Mouse (Mus musculus): ENCODE measurements around the gene Unc13c. TPM values are rescaled to one million over a fixed set of nuclear protein-coding genes. Genes with fewer than 3 reads are reported as not detected.

Unc13c gene
- polyA plus RNA-seq, 1 experiment from 2014 or later, result 2.6 TPM

DNA sequence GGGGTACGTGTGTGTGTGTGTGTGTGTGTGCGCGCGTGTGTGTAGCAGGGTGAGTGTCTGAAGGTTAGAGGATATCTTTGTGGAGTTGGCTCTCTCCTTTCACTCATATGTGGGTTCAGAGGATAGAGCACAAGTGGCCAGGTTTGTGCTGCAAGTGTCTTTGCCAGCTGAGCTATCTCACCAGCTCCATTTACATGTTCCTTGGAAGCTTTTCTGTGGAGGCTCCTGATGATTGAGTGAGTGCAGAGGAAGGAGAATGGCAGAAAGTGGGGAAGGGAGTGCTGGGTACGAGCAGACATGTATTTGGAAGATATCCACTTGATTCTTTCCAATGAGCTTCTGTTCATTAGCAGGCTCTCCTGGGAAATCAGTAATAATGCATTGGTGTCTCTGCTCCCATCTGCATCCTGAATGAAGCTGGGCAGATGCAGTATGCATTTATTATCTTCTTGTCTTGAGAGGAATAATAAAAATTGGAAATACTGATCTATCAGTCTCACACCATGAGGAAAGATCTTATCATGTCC lies 86.3 kb downstream of the Unc13c start:
- no peak overlapping the region for H3K4me2 ChIP-seq
- H3K27me3 ChIP-seq (replicated peaks), result no peaks in the 10 kb centered on the region
- 76% methylated on average over 5 of the region's 5 CpGs for WGBS
- no peak overlapping the region for H3K4me3 ChIP-seq
- H3K4me1 ChIP-seq (replicated peaks), result no peaks in the 10 kb centered on the region
- no peaks in the 10 kb centered on the region for H3K9me3 ChIP-seq (replicated peaks)
- no peak overlapping the region for H3K27ac ChIP-seq (ENCODE audit: poor library complexity, severe bottlenecking)
- no peak overlapping the region for H3K9ac ChIP-seq
- no peaks in the 10 kb centered on the region for H3K36me3 ChIP-seq
- ATAC-seq (ENCODE audit: insufficient number of reproducible peaks, low FRiP score), result no peak

DNA sequence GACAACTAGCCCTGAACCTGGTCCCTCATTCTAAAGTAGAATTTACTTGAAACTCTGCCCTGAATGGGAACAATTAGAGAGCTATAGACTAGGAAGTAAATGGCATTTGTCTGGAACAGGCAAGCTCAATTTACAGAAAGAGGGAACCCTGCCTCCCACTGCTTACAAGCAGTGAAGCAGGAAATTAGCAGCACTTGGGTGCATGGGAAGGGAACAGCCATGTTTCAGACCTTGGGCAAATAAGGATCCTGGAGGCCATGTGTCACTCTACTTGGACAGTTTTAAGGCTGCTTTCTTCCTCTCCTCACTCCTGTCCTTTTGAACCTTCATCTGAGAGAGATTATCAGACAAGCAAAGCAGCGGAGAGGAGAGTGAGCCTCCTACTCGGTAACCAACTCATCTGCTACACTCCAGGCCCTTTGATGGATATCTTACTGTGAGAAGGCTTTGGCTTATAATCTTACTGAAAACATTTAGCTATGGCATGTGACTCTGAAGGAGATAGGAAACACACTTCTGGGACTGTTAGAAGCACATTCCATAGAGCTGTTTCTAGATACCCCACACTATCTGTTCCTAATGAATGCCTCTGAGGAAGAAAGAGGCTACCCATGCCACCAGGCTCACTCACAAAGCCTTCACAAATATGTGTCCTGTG lies 101.2 kb downstream of the Unc13c start:
- ATAC-seq (ENCODE audit: insufficient number of reproducible peaks, low FRiP score), result no peak
- H3K27ac ChIP-seq (ENCODE audit: poor library complexity, severe bottlenecking), result peak overlapping the region; percentile 47
- H3K4me1 ChIP-seq (replicated peaks), result peaks cover 9% of the 10 kb centered on the region

DNA sequence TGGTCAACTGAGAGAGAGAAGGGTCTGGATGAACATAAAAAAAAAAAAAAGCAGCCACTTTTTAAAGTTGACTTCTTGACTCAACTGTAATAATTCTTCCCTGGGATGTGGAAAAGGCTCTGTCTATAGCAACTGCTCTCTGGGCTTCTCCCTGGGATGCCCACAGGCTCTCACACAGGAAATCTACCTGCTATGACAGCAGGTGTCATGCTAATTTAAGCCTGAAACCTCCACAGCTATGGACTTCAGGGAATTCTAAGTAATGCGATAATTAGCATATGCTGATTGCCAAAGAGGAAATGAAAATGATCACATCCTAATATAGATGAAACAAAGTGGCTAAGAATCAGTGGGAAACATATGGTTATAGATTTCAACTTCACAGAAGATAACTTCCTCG lies 102.1 kb downstream of the Unc13c start:
- Histone ChIP-seq H3K4me3 (no peak overlapping the region), H3K27ac (ENCODE audit: poor library complexity, severe bottlenecking) (no peak overlapping the region), H3K9me3 (replicated peaks) (0 out of 2 replicates have a peak, but pooled peaks cover 2% of the 10 kb centered on the region), H3K4me2 (no peak overlapping the region), H3K4me1 (replicated peaks) (peaks cover 9% of the 10 kb centered on the region), H3K36me3 (no peaks in the 10 kb centered on the region), H3K9ac (no peak overlapping the region), H3K27me3 (replicated peaks) (no peaks in the 10 kb centered on the region)
- WGBS, result 76% methylated on average over 2 of the region's 2 CpGs
- no peak for ATAC-seq (ENCODE audit: insufficient number of reproducible peaks, low FRiP score)

More for the DNA sequence above, 101.2 kb downstream of the Unc13c start:
- Histone ChIP-seq H3K4me2 (no peak overlapping the region), H3K4me3 (no peak overlapping the region), H3K27me3 (replicated peaks) (no peaks in the 10 kb centered on the region), H3K9ac (no peak overlapping the region), H3K36me3 (no peaks in the 10 kb centered on the region), H3K9me3 (replicated peaks) (0 out of 2 replicates have a peak, but pooled peaks cover 2% of the 10 kb centered on the region)
- WGBS, result 10% methylated on average over 2 of the region's 2 CpGs

DNA sequence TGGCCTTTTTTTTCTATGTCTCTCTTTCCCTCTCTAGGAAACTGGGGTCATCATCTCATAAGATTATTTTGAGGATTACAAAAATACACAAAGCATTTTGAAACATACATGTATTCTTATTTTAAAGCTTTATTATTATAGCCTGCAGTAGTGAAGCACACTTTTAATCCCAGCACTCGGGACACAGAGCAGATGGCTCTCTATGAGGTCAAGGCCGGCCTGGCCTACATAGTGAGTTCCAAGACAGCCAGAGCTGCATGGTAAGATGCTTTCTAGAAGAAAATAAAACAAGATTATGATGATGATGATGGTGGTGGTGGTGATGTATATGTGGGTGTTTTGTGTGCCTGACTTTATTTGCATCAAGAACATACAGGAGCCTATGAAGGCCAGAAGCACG lies 109.3 kb downstream of the Unc13c start:
- 75% methylated on average over 3 of the region's 3 CpGs for WGBS
- Histone ChIP-seq H3K27ac (ENCODE audit: poor library complexity, severe bottlenecking) (no peak overlapping the region), H3K9ac (no peak overlapping the region), H3K4me1 (replicated peaks) (no peaks in the 10 kb centered on the region), H3K27me3 (replicated peaks) (no peaks in the 10 kb centered on the region), H3K4me2 (no peak overlapping the region), H3K36me3 (no peaks in the 10 kb centered on the region), H3K9me3 (replicated peaks) (0 out of 2 replicates have a peak, but pooled peaks cover 2% of the 10 kb centered on the region), H3K4me3 (no peak overlapping the region)
- no peak for ATAC-seq (ENCODE audit: insufficient number of reproducible peaks, low FRiP score)

DNA sequence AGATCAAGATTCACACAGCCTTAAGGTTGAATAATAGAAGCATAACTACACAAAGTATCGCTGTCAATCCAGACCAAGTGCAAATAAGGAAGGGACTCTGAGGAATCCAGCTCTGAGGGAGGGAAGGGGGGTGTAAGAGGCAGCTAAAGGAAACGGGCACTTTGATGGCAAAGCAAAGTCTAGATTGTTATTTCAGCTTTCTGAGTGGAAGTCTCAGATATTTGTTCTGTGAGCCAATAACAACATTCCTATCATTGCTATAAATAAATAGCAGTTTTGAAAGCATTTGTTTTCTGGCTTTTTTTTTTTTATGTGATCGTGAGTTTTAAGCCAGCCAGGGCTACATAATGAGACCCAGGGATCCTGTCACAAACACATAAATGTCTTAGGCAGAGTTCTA lies 114.5 kb downstream of the Unc13c start:
- no peaks in the 10 kb centered on the region for H3K36me3 ChIP-seq
- WGBS, result 52% methylated on average over 3 of the region's 3 CpGs
- H3K9me3 ChIP-seq (replicated peaks), result peaks cover 2% of the 10 kb centered on the region; the same call in 1 of the 2 replicates
- no peak overlapping the region for H3K27ac ChIP-seq (ENCODE audit: poor library complexity, severe bottlenecking)
- no peak for ATAC-seq (ENCODE audit: insufficient number of reproducible peaks, low FRiP score)
- H3K4me3 ChIP-seq, result no peak overlapping the region
- H3K4me2 ChIP-seq, result no peak overlapping the region
- no peaks in the 10 kb centered on the region for H3K4me1 ChIP-seq (replicated peaks)
- no peak overlapping the region for H3K9ac ChIP-seq
- H3K27me3 ChIP-seq (replicated peaks), result no peaks in the 10 kb centered on the region

DNA sequence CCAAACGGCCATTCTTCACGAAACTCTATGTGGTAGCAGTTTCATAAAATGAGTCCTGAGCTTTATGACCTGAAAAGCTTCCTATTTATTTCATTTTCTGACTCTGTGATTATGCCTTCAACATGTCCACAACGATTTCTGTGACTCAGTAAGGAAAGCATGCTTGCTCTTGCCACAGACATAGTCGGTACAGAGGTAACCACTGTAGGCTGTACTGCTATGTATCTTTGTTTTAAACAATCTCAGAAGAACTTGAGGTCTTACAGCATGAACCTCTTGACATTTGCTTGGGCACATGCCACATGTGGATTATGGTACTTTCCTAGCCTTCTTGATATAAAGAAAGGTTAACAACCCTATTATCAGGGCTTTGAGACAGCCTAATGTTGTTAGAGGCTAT lies 162.1 kb downstream of the Unc13c start:
- no peak for ATAC-seq (ENCODE audit: insufficient number of reproducible peaks, low FRiP score)
- WGBS, result 81% methylated on average over 4 of the region's 4 CpGs

DNA sequence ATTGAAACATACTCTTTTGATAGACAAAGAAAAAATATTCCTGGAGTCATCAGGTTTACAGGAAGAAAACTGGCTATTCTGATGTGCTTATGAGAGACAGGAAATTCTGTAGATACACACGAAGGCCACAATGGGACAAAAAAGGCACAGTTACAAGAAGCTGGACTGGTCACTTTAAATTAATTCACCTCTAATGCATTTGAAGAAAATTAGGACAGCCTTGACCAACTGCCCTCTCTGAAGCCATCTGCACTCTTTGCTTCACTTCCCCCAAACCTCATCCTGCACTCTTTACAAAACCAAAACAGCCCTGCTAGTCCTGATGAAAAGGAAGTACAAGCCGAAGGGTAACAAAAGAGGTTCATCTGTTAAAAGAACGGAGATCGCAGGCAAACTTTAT lies 194.2 kb downstream of the Unc13c start:
- H3K4me1 ChIP-seq (replicated peaks), result no peaks in the 10 kb centered on the region
- no peak overlapping the region for H3K4me3 ChIP-seq
- WGBS, result 70% methylated on average over 4 of the region's 4 CpGs
- H3K27me3 ChIP-seq (replicated peaks), result no peaks in the 10 kb centered on the region
- no peak overlapping the region for H3K9ac ChIP-seq
- H3K4me2 ChIP-seq, result no peak overlapping the region
- no peaks in the 10 kb centered on the region for H3K9me3 ChIP-seq (replicated peaks)
- no peak for ATAC-seq (ENCODE audit: insufficient number of reproducible peaks, low FRiP score)
- H3K36me3 ChIP-seq, result no peaks in the 10 kb centered on the region
- H3K27ac ChIP-seq (ENCODE audit: poor library complexity, severe bottlenecking), result no peak overlapping the region

More for the DNA sequence above, 162.1 kb downstream of the Unc13c start:
- Histone ChIP-seq H3K9ac (no peak overlapping the region), H3K4me1 (replicated peaks) (no peaks in the 10 kb centered on the region), H3K9me3 (replicated peaks) (no peaks in the 10 kb centered on the region), H3K4me3 (no peak overlapping the region), H3K27ac (ENCODE audit: poor library complexity, severe bottlenecking) (no peak overlapping the region), H3K27me3 (replicated peaks) (no peaks in the 10 kb centered on the region), H3K36me3 (no peaks in the 10 kb centered on the region), H3K4me2 (no peak overlapping the region)

DNA sequence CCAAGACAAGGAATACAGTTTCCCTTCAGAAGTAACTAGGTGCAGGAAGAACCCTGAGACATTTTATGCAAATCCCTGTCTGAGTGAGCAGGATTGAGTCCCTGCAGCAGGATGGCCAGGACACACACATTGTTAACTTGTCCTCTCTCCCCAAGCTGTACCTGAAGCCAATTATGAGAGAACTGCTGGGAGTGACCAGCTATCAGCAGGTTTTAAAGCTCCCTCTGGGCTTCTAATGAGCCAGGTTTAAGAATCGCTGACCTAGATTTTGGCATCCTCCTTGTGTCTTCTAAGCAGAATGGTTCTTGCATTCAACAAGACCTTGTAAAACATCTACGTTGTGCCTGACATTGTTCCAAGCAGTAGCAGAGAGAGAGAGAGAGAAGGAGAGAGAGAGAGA lies 213.6 kb downstream of the Unc13c start:
- peaks cover 18% of the 10 kb centered on the region for H3K4me1 ChIP-seq (replicated peaks)
- H3K36me3 ChIP-seq, result no peaks in the 10 kb centered on the region
- H3K27me3 ChIP-seq (replicated peaks), result no peaks in the 10 kb centered on the region
- no peak overlapping the region for H3K9ac ChIP-seq
- H3K9me3 ChIP-seq (replicated peaks), result no peaks in the 10 kb centered on the region; the same call in 1 of the 2 replicates
- no peak overlapping the region for H3K4me2 ChIP-seq
- no peak overlapping the region for H3K4me3 ChIP-seq
- no peak for ATAC-seq (ENCODE audit: insufficient number of reproducible peaks, low FRiP score)
- H3K27ac ChIP-seq (ENCODE audit: poor library complexity, severe bottlenecking), result no peak overlapping the region
- WGBS, result 63% methylated on average over 2 of the region's 2 CpGs

DNA sequence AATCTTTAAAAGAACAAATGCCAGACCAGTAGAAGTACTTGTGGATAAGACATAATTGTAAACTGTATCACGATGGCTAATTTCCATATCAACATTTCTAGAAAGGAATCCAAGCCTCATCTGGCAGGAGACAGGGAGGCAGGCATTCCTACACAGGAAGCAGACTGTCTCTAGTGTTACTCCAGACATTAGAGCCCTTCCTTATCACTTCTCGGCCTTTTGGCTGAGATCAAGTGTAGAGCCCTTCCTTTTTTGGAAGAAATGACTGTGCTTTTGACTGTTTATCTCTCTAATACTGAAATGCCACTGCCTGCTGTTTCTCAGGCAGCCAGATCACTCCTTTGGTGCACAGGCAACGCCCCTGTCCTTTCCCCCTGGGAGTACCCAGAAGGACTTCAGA lies 215.3 kb downstream of the Unc13c start:
- 0 out of 2 replicates have a peak overlapping the region, but pooled peaks have one; percentile 16 for H3K4me2 ChIP-seq
- no peak overlapping the region for H3K9ac ChIP-seq
- peak; percentile 77 for ATAC-seq (ENCODE audit: insufficient number of reproducible peaks, low FRiP score)
- peak overlapping the region; percentile 66 for H3K27ac ChIP-seq (ENCODE audit: poor library complexity, severe bottlenecking)
- no peaks in the 10 kb centered on the region for H3K9me3 ChIP-seq (replicated peaks)
- H3K36me3 ChIP-seq, result no peaks in the 10 kb centered on the region
- H3K4me1 ChIP-seq (replicated peaks), result peaks cover 18% of the 10 kb centered on the region
- 3% methylated on average over 3 of the region's 3 CpGs for WGBS
- H3K4me3 ChIP-seq, result no peak overlapping the region
- no peaks in the 10 kb centered on the region for H3K27me3 ChIP-seq (replicated peaks)

DNA sequence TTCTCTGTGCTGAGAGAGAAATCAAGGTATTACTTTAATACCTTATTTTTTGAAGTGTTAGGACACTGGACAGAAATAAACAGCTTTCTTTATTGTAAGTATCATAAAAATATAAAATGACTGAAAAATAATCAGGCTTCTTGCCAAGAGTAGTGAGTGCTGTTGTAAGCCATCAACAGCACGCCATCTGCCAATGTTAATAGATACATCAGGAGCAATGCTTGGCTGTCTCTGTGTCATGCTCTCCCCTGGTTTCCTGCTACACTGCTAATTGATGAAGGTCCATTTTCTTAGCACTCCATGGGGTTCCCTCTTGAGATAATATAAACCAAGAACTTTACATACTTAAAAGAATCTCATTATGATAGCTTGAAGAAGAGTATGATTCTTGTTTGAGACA lies 217.4 kb downstream of the Unc13c start:
- Histone ChIP-seq H3K9me3 (replicated peaks) (no peaks in the 10 kb centered on the region), H3K27me3 (replicated peaks) (no peaks in the 10 kb centered on the region), H3K4me2 (no peak overlapping the region), H3K4me1 (replicated peaks) (peaks cover 18% of the 10 kb centered on the region), H3K27ac (ENCODE audit: poor library complexity, severe bottlenecking) (no peak overlapping the region), H3K36me3 (no peaks in the 10 kb centered on the region), H3K4me3 (no peak overlapping the region), H3K9ac (no peak overlapping the region)
- WGBS, result 76% methylated on average over 1 of the region's 1 CpGs
- ATAC-seq (ENCODE audit: insufficient number of reproducible peaks, low FRiP score), result no peak

DNA sequence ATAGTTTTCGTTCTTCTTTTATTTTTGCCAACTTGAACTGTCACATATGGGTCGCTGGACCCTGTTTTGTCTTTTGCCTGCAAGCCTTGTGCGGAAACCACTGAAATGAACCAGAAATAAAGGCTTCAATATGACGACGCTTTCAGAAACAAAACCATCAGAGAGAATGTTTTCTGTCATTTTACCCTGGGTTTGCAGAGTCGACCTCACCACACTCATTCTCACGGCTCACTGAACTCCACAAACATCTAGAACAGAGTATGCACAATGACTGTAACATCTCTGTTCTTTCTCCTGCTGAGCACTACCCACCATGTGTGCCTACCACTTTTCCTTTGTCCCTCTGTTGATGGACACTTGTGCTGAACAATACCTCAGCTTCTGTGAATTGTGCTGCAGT lies 234.3 kb downstream of the Unc13c start:
- Histone ChIP-seq H3K27me3 (replicated peaks) (no peaks in the 10 kb centered on the region), H3K9ac (no peak overlapping the region), H3K27ac (ENCODE audit: poor library complexity, severe bottlenecking) (no peak overlapping the region), H3K4me2 (no peak overlapping the region), H3K36me3 (no peaks in the 10 kb centered on the region), H3K9me3 (replicated peaks) (no peaks in the 10 kb centered on the region), H3K4me1 (replicated peaks) (no peaks in the 10 kb centered on the region), H3K4me3 (no peak overlapping the region)
- 84% methylated on average over 7 of the region's 7 CpGs for WGBS
- ATAC-seq (ENCODE audit: insufficient number of reproducible peaks, low FRiP score), result no peak
